Mouse (Mus musculus): ENCODE data around the gene Itpkb. TPM values are rescaled to one million over a fixed set of nuclear protein-coding genes. Genes with fewer than 3 reads are reported as not detected.

The Itpkb gene
- polyA plus RNA-seq, 1 experiment = 40.6 TPM

- H3K27me3 ChIP-seq (replicated peaks) = no peaks in the 10 kb centered on the region
Observed at GRCm38 (mm10) chr1:180328794-180329665, 1.3 kb upstream of the Itpkb start.

GRCm38 (mm10) chr1:180329706-180330105 lies 579 bp upstream of the Itpkb start:
- Histone ChIP-seq H3K27me3 (replicated peaks) (no peaks in the 10 kb centered on the region), H3K36me3 (replicated peaks; ENCODE audit: low read length) (peaks cover 29% of the 10 kb centered on the region), H3K4me3 (replicated peaks) (peak overlapping the region; percentile 100), H3K9me3 (no peaks in the 10 kb centered on the region), H3K4me1 (peaks cover 62% of the 10 kb centered on the region)
- TF ChIP-seq FLI1 (IDR thresholded peaks at IDR 0.05; ENCODE audit: low read length) (no peak), GATA1 (IDR thresholded peaks at IDR 0.05; ENCODE audit: borderline replicate concordance, low read length) (no peak)

More at GRCm38 (mm10) chr1:180328794-180329665, 1.3 kb upstream of the Itpkb start:
- Histone ChIP-seq H3K4me3 (replicated peaks) (peak overlapping the region; percentile 100), H3K4me1 (peaks cover 58% of the 10 kb centered on the region), H3K36me3 (replicated peaks; ENCODE audit: low read length) (peaks cover 22% of the 10 kb centered on the region), H3K9me3 (no peaks in the 10 kb centered on the region)
- TF ChIP-seq GATA1 (IDR thresholded peaks at IDR 0.05; ENCODE audit: borderline replicate concordance, low read length) = no peak
- TF ChIP-seq FLI1 (IDR thresholded peaks at IDR 0.05; ENCODE audit: low read length) = no peak

GRCm38 (mm10) chr1:180330707-180331545 lies 641 bp downstream of the Itpkb start:
- Histone ChIP-seq H3K36me3 (replicated peaks; ENCODE audit: low read length) (peaks cover 40% of the 10 kb centered on the region), H3K9me3 (no peaks in the 10 kb centered on the region), H3K27me3 (replicated peaks) (no peaks in the 10 kb centered on the region), H3K4me3 (replicated peaks) (peak overlapping the region; percentile 100), H3K4me1 (peaks cover 74% of the 10 kb centered on the region)
- TF ChIP-seq GATA1 (IDR thresholded peaks at IDR 0.05; ENCODE audit: borderline replicate concordance, low read length) (no peak), FLI1 (IDR thresholded peaks at IDR 0.05; ENCODE audit: low read length) (no peak)

GRCm38 (mm10) chr1:180331546-180332075 lies 1.3 kb downstream of the Itpkb start:
- Histone ChIP-seq H3K27me3 (replicated peaks) (no peaks in the 10 kb centered on the region), H3K36me3 (replicated peaks; ENCODE audit: low read length) (peaks cover 47% of the 10 kb centered on the region), H3K4me3 (replicated peaks) (peak overlapping the region; percentile 100), H3K4me1 (peaks cover 81% of the 10 kb centered on the region), H3K9me3 (no peaks in the 10 kb centered on the region)
- TF ChIP-seq GATA1 (IDR thresholded peaks at IDR 0.05; ENCODE audit: borderline replicate concordance, low read length) (no peak), FLI1 (IDR thresholded peaks at IDR 0.05; ENCODE audit: low read length) (no peak)

GRCm38 (mm10) chr1:180332076-180332927 lies 2.0 kb downstream of the Itpkb start:
- Histone ChIP-seq H3K36me3 (replicated peaks; ENCODE audit: low read length) (peaks cover 53% of the 10 kb centered on the region), H3K4me1 (peaks cover 83% of the 10 kb centered on the region), H3K4me3 (replicated peaks) (peak overlapping the region; percentile 100), H3K27me3 (replicated peaks) (no peaks in the 10 kb centered on the region), H3K9me3 (no peaks in the 10 kb centered on the region)
- TF ChIP-seq GATA1 (IDR thresholded peaks at IDR 0.05; ENCODE audit: borderline replicate concordance, low read length) = no peak
- no peak for TF ChIP-seq FLI1 (IDR thresholded peaks at IDR 0.05; ENCODE audit: low read length)

- TF ChIP-seq GATA1 (IDR thresholded peaks at IDR 0.05; ENCODE audit: borderline replicate concordance, low read length) = no peak
- no peak for TF ChIP-seq FLI1 (IDR thresholded peaks at IDR 0.05; ENCODE audit: low read length)
- H3K4me3 ChIP-seq (replicated peaks) = peak overlapping the region; percentile 100
- H3K36me3 ChIP-seq (replicated peaks; ENCODE audit: low read length) = peaks cover 60% of the 10 kb centered on the region
- H3K27me3 ChIP-seq (replicated peaks) = no peaks in the 10 kb centered on the region
- peaks cover 83% of the 10 kb centered on the region for H3K4me1 ChIP-seq
- no peaks in the 10 kb centered on the region for H3K9me3 ChIP-seq
Observed at GRCm38 (mm10) chr1:180332928-180333440, 2.7 kb downstream of the Itpkb start.

GRCm38 (mm10) chr1:180333588-180333987 lies 3.3 kb downstream of the Itpkb start:
- no peaks in the 10 kb centered on the region for H3K9me3 ChIP-seq
- peak overlapping the region; percentile 100 for H3K4me3 ChIP-seq (replicated peaks)
- no peak for TF ChIP-seq FLI1 (IDR thresholded peaks at IDR 0.05; ENCODE audit: low read length)
- TF ChIP-seq GATA1 (IDR thresholded peaks at IDR 0.05; ENCODE audit: borderline replicate concordance, low read length) = no peak
- H3K27me3 ChIP-seq (replicated peaks) = no peaks in the 10 kb centered on the region
- H3K36me3 ChIP-seq (replicated peaks; ENCODE audit: low read length) = peaks cover 66% of the 10 kb centered on the region
- peaks cover 86% of the 10 kb centered on the region for H3K4me1 ChIP-seq

GRCm38 (mm10) chr1:180334541-180334940 lies 4.3 kb downstream of the Itpkb start:
- Histone ChIP-seq H3K27me3 (replicated peaks) (no peaks in the 10 kb centered on the region), H3K36me3 (replicated peaks; ENCODE audit: low read length) (peaks cover 75% of the 10 kb centered on the region), H3K4me3 (replicated peaks) (peak overlapping the region; percentile 100), H3K9me3 (no peaks in the 10 kb centered on the region), H3K4me1 (peaks cover 86% of the 10 kb centered on the region)
- no peak for TF ChIP-seq FLI1 (IDR thresholded peaks at IDR 0.05; ENCODE audit: low read length)
- no peak for TF ChIP-seq GATA1 (IDR thresholded peaks at IDR 0.05; ENCODE audit: borderline replicate concordance, low read length)

All from megakaryocyte, embryonic 14.5 days (primary cell).